Mouse (Mus musculus) liver, embryonic 18 days (tissue): ENCODE measurements around the gene Psmd5. TPM values are rescaled to one million over a fixed set of nuclear protein-coding genes. Genes with fewer than 3 reads are reported as not detected.

Experiments used
- polyA plus RNA-seq: library from polyadenylated mRNA; depleted of rRNA; stranded (reverse); fragments of >200 nt; gene quantifications from 2 replicates; pipeline ENCODE4 v1.2.3, GENCODE M21; 2012; rRNA removed

The Psmd5 gene
- polyA plus RNA-seq, result 25.3 and 27.0 TPM in 2 replicates

GRCm38 (mm10) chr2:34874816-34875345, at the start of gene Psmd5:
Psmd5 (minus strand) TSS chr2:34874968.

DNA sequence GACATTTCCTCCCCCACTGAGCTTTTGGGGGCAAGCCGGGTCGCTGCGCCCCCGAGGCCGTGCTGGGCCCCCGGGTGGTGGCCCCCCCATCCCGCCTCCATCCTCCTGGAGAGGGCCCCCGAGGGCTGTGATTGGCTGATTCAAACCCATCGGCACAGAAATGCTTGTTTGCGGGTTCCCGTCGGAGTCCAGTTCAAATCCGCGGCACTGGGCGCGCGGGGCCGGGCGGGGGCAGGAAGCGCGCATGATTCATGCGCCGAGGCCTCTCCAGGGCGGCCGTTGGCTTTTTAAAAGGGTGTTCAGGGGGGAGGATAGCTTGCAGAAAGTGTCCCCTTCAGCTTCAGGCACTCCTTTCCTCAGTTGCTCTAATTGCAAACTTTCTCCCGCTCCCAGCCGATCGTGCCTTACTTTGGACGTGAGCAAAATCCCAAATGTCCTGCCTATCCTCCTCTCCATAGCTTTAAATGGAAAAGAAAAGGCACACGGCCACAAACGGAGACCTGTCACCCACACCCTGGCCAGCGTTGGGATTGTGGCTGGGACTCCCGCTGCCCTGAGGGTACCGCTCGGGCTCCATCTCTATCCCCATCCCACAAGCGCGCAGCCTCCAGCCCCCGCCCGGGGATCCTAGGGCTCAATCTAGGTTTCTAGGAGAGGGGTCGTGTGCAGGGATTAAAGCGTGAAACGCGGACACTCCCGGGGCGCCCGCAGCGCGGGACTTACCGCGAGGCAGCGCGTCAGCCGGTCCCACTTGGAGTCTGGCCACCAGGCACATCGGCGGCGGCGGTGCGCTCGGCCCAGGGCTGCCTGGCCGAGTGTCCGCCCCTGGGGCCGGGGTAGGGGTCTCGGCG, 38.7 kb upstream of the Psmd5 start, which contains the start of gene Phf19:
TSS of gene Phf19 (minus strand) at position 809 of the 851 bp plus-strand sequence.

GRCm38 (mm10) chr2:34874271-34874670, 497 bp downstream of the Psmd5 start, which contains the start of gene Cutal:
Cutal (plus strand) TSS chr2:34874396.

DNA sequence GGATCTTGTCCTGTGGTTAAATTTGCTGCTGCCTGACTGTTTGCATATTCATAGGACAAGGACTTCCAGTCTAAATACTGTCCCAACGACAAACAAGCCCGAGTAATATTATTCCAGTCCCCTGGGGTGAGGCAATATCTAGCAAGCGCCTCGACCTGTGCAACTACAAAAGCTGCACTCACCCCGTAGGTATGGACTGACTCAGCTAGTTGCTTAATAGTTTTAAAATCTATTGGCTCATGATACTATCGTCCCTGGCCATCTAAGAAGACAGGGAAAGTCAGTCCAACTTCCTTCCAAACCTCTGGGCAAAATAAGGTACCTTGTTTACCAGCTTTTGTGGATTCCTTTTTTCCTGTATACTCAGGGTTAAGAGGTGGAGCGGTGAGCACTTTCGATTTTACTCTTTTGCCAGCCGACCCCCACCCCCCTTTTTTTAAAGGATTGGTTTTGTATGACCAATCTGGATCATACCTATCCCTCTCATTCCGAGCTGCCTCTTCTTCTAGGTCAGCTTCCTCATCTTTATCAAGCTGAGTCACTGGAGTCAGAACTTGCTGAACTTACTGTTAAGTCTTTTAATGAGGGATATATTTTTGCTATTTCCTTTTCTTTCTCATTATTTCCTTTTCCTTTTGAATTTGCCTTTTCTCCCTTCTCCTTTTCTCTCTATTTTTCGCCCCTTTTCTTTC, 41.9 kb downstream of the Psmd5 start, which contains the start of gene Gm34653:
TSS of gene Gm34653 (plus strand) at position 242 of the 692 bp plus-strand sequence.

DNA sequence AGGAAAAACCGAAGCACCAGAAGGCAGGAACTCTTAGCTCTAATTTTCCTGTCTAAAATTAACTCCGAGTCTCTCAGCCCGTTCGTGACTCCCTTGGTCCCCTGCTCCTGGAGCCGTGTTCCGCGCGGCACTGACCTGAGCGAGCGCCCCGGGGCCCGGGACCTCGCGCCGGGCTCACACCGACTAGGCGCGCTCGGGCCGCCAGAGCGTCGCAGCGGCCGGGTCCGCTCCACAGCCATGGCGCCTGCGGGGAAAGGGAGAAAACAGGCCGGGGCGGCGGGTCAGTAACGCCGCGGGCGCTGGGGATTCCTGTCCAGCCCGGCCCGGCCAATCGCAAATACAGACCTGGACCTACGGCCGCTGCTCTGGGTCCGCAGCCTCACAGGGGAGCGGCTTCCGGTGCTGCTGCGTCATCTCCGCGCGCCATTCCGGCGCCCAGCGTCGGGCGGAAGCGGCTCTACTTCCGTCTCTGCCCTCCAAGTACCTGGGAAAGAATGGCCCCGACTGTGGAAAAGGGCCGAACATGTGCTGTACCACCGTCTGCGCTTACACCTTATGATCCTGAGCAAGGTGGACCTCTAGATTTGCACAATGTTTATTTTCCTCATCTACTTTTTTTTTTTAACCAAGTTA, 48.8 kb downstream of the Psmd5 start, which contains the start of gene Fbxw2:
TSS of gene Fbxw2 (minus strand) at position 485 of the 633 bp plus-strand sequence.

Other genes starting within 250 kb of the Psmd5 start
- gene Gapvd1, start 119.7 kb downstream of the Psmd5 start, polyA plus RNA-seq, result 19.9 and 22.5 TPM in 2 replicates
- 387 and 430 TPM in 2 replicates for gene Hspa5, start 103.0 kb downstream of the Psmd5 start, polyA plus RNA-seq
- 15.3 and 16.7 TPM in 2 replicates for gene Rabepk, start 75.1 kb downstream of the Psmd5 start, polyA plus RNA-seq
- 24.0 and 24.9 TPM in 2 replicates for gene Fbxw2, start 48.7 kb downstream of the Psmd5 start, polyA plus RNA-seq
- 0.05 and 0.07 TPM in 2 replicates for gene Gm34653, start 42.0 kb downstream of the Psmd5 start, polyA plus RNA-seq
- 15.3 and 24.7 TPM in 2 replicates for gene Cutal, start 572 bp downstream of the Psmd5 start, polyA plus RNA-seq
- gene Phf19, start 39.1 kb upstream of the Psmd5 start, polyA plus RNA-seq, result 2.2 and 2.3 TPM in 2 replicates
- 0.29 and 0.30 TPM in 2 replicates for gene Traf1, start 86.8 kb upstream of the Psmd5 start, polyA plus RNA-seq
- 118 and 157 TPM in 2 replicates for gene Hc, start 186.5 kb upstream of the Psmd5 start, polyA plus RNA-seq
- 85.3 and 98.8 TPM in 2 replicates for gene AI182371, start 226.6 kb upstream of the Psmd5 start, polyA plus RNA-seq
- gene Cntrl, start 234.5 kb upstream of the Psmd5 start, polyA plus RNA-seq, result 11.5 and 13.6 TPM in 2 replicates